Mouse (Mus musculus) CH12.LX (cell line): ENCODE results near the gene Mfrp. TPM values are rescaled to one million over a fixed set of nuclear protein-coding genes. Genes with fewer than 3 reads are reported as not detected.

Experiments
- DNase-seq: peaks from one replicate; pipeline ENCODE4 v3.0.0-alpha.2; 2013; ENCODE audit errors: extremely low read depth
- H3K27ac ChIP-seq: 2 replicates; pipeline ENCODE4 v1.5.1; 2012; ENCODE audit warnings: low read depth, mild to moderate bottlenecking, control low read depth, moderate library complexity; ENCODE audit not compliant: insufficient read depth
- H3K27me3 ChIP-seq: replicated peaks from 2 replicates; pipeline ENCODE3; 2012; ENCODE audit warnings: inconsistent platforms
- H3K36me3 ChIP-seq, 2 experiments: replicated peaks in 1 of 2; 2 replicates each; pipeline versions ENCODE3 to v1.6.1; 2012; ENCODE audit warnings: inconsistent platforms in 1 of 2, low read length in 1 of 2, mild to moderate bottlenecking in 1 of 2, mixed read lengths in 1 of 2, moderate library complexity in 1 of 2; ENCODE audit not compliant: control insufficient read depth in 1 of 2, insufficient read depth in 1 of 2
- H3K4me1 ChIP-seq, 2 experiments: 2 replicates each; pipeline ENCODE4 v1.6.1; 2012; ENCODE audit warnings: inconsistent platforms in 1 of 2, moderate library complexity in 1 of 2; ENCODE audit not compliant: insufficient read depth in 2 of 2, control insufficient read depth in 1 of 2
- H3K4me2 ChIP-seq: 2 replicates; pipeline ENCODE4 v1.6.1; 2012; ENCODE audit warnings: low read depth, mild to moderate bottlenecking, control low read depth; ENCODE audit not compliant: poor library complexity, insufficient read depth, severe bottlenecking
- H3K4me3 ChIP-seq, 3 experiments: fragments of 150-350 bp in 1 of 3; sonication (generic) in 1 of 3; replicated peaks in 1 of 3; 2 replicates each; pipeline versions ENCODE3 to v1.5.1; 2011 to 2012; ENCODE audit warnings: low read depth in 2 of 3, low read length in 2 of 3, mild to moderate bottlenecking in 2 of 3, moderate library complexity in 2 of 3, control low read depth in 1 of 3, improper control_type of control experiment in 1 of 3, inconsistent platforms in 1 of 3, mixed read lengths in 1 of 3; ENCODE audit not compliant: poor library complexity in 1 of 3
- H3K79me2 ChIP-seq: replicated peaks from 2 replicates; pipeline ENCODE4 v1.6.1; 2012; ENCODE audit warnings: mild to moderate bottlenecking, moderate library complexity; ENCODE audit not compliant: control insufficient read depth, poor library complexity, insufficient read depth, severe bottlenecking; ENCODE audit errors: extremely low read depth
- H3K9ac ChIP-seq: 2 replicates; pipeline ENCODE4 v1.6.1; 2012; ENCODE audit warnings: low read depth, mild to moderate bottlenecking, control low read depth, moderate library complexity; ENCODE audit not compliant: insufficient read depth
- H3K9me3 ChIP-seq: replicated peaks from 2 replicates; pipeline ENCODE3; 2012; ENCODE audit warnings: low read length, inconsistent platforms, mixed read lengths
- BHLHE40 ChIP-seq: IDR thresholded peaks from 2 replicates; pipeline ENCODE4 v1.6.1; 2011; ENCODE audit warnings: mild to moderate bottlenecking, low read depth, low read length, improper control_type of control experiment
- EP300 ChIP-seq: IDR thresholded peaks from 2 replicates; pipeline ENCODE4 v1.6.1; 2011; ENCODE audit warnings: low read length, improper control_type of control experiment
- HCFC1 ChIP-seq: IDR thresholded peaks from 2 replicates; pipeline ENCODE4 v1.6.1; 2012; ENCODE audit warnings: low read depth, mild to moderate bottlenecking, inconsistent platforms, low read length, improper control_type of control experiment
- MAX ChIP-seq: IDR thresholded peaks from 2 replicates; pipeline ENCODE4 v1.6.1; 2011; ENCODE audit warnings: low read length, improper control_type of control experiment
- MAZ ChIP-seq: IDR thresholded peaks from 2 replicates; pipeline ENCODE4 v1.6.1; 2012; ENCODE audit warnings: low read depth, mild to moderate bottlenecking, inconsistent platforms, low read length, improper control_type of control experiment, moderate library complexity
- MEF2A ChIP-seq: IDR thresholded peaks from 2 replicates; pipeline ENCODE4 v1.6.1; 2014; ENCODE audit warnings: low read depth, mild to moderate bottlenecking, inconsistent platforms, low read length, improper control_type of control experiment, borderline replicate concordance
- ZC3H11A ChIP-seq: IDR thresholded peaks from 2 replicates; pipeline ENCODE4 v1.6.1; 2012; ENCODE audit warnings: low read depth, mild to moderate bottlenecking, inconsistent platforms, low read length, improper control_type of control experiment
- ZKSCAN1 ChIP-seq: IDR thresholded peaks from 2 replicates; pipeline ENCODE4 v1.6.1; 2012; ENCODE audit warnings: low read depth, inconsistent platforms, low read length, improper control_type of control experiment, borderline replicate concordance
- dilution Hi-C: fragments of 300-500 bp; cut with MboI; formaldehyde crosslinking; loops from 2 replicates; pipeline ENCODE4 v1.14.3; 2020; ENCODE audit warnings: low sequenced_read_pairs; ENCODE audit not compliant: extremely low pct_unique_long_range_greater_than_20kb, extremely low pct_ligation_motif_present
- in situ Hi-C: fragments of 300-500 bp; cut with MboI; formaldehyde crosslinking; loops from 3 replicates; pipeline ENCODE4 v1.14.3; 2019; ENCODE audit warnings: low sequenced_read_pairs, low pct_ligation_motif_present, low pct_unique_long_range_greater_than_20kb, mixed read lengths
- polyA plus RNA-seq: library from polyadenylated mRNA; unstranded; fragments of >175 nt; gene quantifications from 2 replicates; pipeline ENCODE4 v1.2.1, GENCODE M21; 2012; ENCODE audit warnings: low read depth; ENCODE audit not compliant: insufficient read length
- total RNA-seq, 2 experiments: library from RNA; depleted of rRNA; stranded (reverse); fragments of 300-350 nt in 1 of 2; fragments of >200 nt in 1 of 2; gene quantifications; 2 replicates each; pipeline ENCODE4 v1.2.3; 2012 to 2014

Mfrp gene
- total and polyA plus RNA-seq, 3 experiments: not detected

DNA sequence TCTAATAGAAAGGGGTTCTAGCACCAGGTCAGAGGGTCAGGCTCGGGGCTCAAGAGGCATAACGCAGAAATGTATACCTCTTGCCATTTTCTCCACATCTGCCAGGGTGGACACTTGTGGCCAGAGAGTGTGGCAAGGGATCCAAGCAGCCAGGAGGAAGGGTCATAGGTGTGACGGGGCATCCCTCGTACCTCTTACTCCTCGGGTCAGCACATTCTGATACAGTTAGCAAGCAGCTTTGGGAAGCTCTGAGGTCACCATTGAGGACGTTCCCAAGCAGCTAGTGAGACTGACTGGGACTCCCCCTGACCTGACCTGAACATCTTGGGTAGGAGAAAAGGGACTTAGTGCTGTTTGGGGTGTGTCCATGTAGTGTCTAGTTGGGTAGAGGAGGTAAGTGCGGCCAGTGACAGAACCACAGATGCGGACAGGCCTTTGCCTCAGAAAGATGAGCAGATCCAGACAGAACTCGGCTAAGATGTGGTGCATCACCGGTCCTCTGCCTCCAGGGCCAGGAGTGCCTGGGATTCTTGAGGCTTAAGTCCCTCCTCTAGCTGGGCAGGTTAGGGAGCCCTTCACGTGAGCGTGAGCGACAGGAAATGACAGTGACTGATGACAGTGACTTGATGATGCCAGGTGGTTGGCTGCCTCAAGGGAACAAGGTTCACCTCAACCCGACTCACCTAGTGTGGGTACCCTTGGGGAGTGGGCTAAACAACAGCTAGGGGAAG is 31.3 kb upstream of the Mfrp start:
- Histone ChIP-seq H3K9ac (no peak overlapping the region), H3K27ac (no peak overlapping the region), H3K4me2 (peak overlapping the region; percentile 46; the same call in 1 of the 2 replicates), H3K4me3 (no peak overlapping the region), H3K79me2 (no peaks in the 10 kb centered on the region), H3K4me1 (peaks cover 18 to 19% of the 10 kb centered on the region in 2 experiments), H3K9me3 (no peaks in the 10 kb centered on the region), H3K36me3 (no peaks in the 10 kb centered on the region), H3K27me3 (peaks cover 78% of the 10 kb centered on the region)
- in situ Hi-C loops (no loop called here), dilution Hi-C loops (no loop called here)
- TF ChIP-seq ZC3H11A (no peak), BHLHE40 (peak; percentile 73)
- DNase-seq: no peak

DNA sequence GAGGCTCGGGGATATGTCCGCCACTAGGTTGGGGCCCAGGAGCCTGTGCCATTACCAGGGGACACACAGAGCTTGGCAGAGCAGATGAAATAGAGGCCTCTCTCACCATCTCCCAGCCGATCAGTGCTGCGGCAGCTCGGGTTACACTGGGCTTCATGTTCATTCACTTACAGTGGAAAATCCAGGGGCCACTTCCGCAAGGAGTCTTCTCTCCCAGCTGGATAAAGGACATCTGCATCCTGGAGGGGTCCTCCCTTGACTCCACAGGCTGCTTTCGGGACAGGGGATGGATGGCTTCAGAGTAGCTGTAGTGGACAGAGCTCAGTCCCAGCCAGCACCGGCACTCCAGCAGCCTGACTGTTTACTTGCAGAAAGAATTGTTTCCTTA is 30.7 kb upstream of the Mfrp start:
- Histone ChIP-seq H3K4me1 (peaks cover 18 to 19% of the 10 kb centered on the region in 2 experiments), H3K27ac (no peak overlapping the region), H3K4me3 (no peak overlapping the region), H3K9me3 (no peaks in the 10 kb centered on the region), H3K36me3 (no peaks in the 10 kb centered on the region), H3K27me3 (peaks cover 83% of the 10 kb centered on the region), H3K79me2 (no peaks in the 10 kb centered on the region), H3K9ac (no peak overlapping the region), H3K4me2 (peak overlapping the region; percentile 46)
- DNase-seq: no peak
- TF ChIP-seq ZKSCAN1: no peak
- in situ Hi-C loops (no loop called here), dilution Hi-C loops (no loop called here)

DNA sequence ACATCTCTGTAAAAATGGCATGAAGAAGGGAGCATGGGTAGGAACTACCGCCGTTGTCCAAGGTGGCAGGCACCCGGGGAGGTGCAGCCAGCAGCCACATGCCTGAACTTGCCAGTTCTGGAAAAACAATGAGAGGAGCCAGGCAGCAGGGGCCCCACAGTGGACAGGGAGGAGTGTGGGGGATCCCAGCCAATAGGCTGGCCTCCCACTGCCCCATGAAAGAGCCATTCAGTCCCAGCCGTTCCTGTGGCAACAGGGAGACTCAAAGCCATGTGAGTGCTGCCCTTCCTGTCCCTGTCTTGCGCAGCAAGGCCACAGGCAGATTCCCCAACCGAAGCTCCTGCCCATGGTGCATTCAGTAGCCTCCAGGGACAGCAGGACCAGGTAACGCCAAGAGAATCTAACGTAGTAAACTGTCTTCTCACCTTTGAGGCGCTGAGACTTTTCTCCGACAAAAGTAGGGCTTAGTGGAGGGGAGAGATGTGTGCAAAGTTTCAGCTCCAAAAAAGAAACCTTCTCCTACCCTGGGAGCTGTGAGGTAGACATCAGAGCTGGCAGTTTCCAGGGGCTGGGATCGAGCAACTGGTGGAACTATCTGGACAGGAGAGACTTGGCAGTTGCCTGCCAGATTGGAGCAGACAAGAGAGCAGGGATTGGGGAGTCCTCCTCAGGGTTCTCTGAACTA is 29.5 kb upstream of the Mfrp start:
- TF ChIP-seq MAZ: no peak
- TF ChIP-seq MAX: no peak
- TF ChIP-seq HCFC1: no peak
- TF ChIP-seq EP300: no peak
- TF ChIP-seq MEF2A: no peak
- Histone ChIP-seq H3K9me3 (no peaks in the 10 kb centered on the region), H3K4me3 (no peak overlapping the region), H3K79me2 (no peaks in the 10 kb centered on the region), H3K4me1 (peaks cover 17 to 18% of the 10 kb centered on the region in 2 experiments), H3K9ac (no peak overlapping the region), H3K27ac (no peak overlapping the region), H3K4me2 (0 out of 2 replicates have a peak overlapping the region, but pooled peaks have one; percentile 39), H3K36me3 (no peaks in the 10 kb centered on the region), H3K27me3 (peaks cover 86% of the 10 kb centered on the region)
- dilution Hi-C loops (no loop called here), in situ Hi-C loops (no loop called here)
- no peak for DNase-seq
